Mouse (Mus musculus) G1E (cell line): Measurements from ENCODE around the gene Olfr1354.
"Not testable (repeated sequence)": the region's sequence is repeated elsewhere in the genome, so short reads cannot be mapped to it uniquely, and the experiment has no call there.

Source experiments
- CTCF ChIP-seq: IDR thresholded peaks from 2 replicates; pipeline ENCODE4 v1.5.1; 2012; ENCODE audit warnings: low read depth, low read length, inconsistent platforms, mixed read lengths
- GATA2 ChIP-seq: IDR thresholded peaks from 2 replicates; pipeline ENCODE4 v1.6.1; 2012; ENCODE audit warnings: low read depth, low read length, inconsistent platforms, borderline replicate concordance
- POLR2AphosphoS5 ChIP-seq: IDR thresholded peaks from 2 replicates; pipeline ENCODE4 v1.6.1; 2012; ENCODE audit warnings: low read depth, low read length, inconsistent platforms; ENCODE audit not compliant: insufficient replicate concordance
- TAL1 ChIP-seq: conservative IDR thresholded peaks from 2 replicates; pipeline ENCODE4 v1.6.1; 2012; ENCODE audit warnings: low read depth, low read length, inconsistent platforms, mixed read lengths

- not testable (repeated sequence) for TF ChIP-seq POLR2AphosphoS5, CTCF, GATA2, TAL1
Observed at GRCm38 (mm10) chr10:78963009-78963408, 50.0 kb downstream of the Olfr1354 start, which contains the start of gene Olfr1353.
